Mouse (Mus musculus): Measurements from ENCODE around the gene Gbp4. TPM values are rescaled to one million over a fixed set of nuclear protein-coding genes. Genes with fewer than 3 reads are reported as not detected.

The Gbp4 gene
- total and polyA plus RNA-seq, 3 experiments: 16.1 to 19.3 (median 17.2) TPM

Other genes with a start within 250 kb of the Gbp4 start
- gene Abcg3, start 156.9 kb downstream of the Gbp4 start, total RNA-seq (2012; rRNA removed): not detected in 2 replicates
- gene Abcg3, start 156.9 kb downstream of the Gbp4 start, total RNA-seq (2014; rRNA removed): not detected in 2 replicates
- gene Abcg3, start 156.9 kb downstream of the Gbp4 start, polyA plus RNA-seq (2012; ENCODE audit: insufficient read length, low read depth): 0.11 TPM in 1 of 2 replicates, not detected in the other
- gene Gbp9, start within 50 bp of the Gbp4 start, total RNA-seq (2012; rRNA removed): 2.9 and 3.4 TPM in 2 replicates
- 4.8 and 6.2 TPM in 2 replicates for gene Gbp9, start within 50 bp of the Gbp4 start, total RNA-seq (2014; rRNA removed)
- gene Gbp9, start within 50 bp of the Gbp4 start, polyA plus RNA-seq (2012; ENCODE audit: insufficient read length, low read depth): 10.1 and 15.0 TPM in 2 replicates
- 2.9 and 5.2 TPM in 2 replicates for gene Gbp8, start within 50 bp of the Gbp4 start, total RNA-seq (2012; rRNA removed)
- 5.1 and 6.1 TPM in 2 replicates for gene Gbp8, start within 50 bp of the Gbp4 start, total RNA-seq (2014; rRNA removed)
- gene Gbp8, start within 50 bp of the Gbp4 start, polyA plus RNA-seq (2012; ENCODE audit: insufficient read length, low read depth): 7.4 and 7.5 TPM in 2 replicates
- gene Gbp10, start 99.9 kb upstream of the Gbp4 start, total RNA-seq (2012; rRNA removed): 0.13 and 0.38 TPM in 2 replicates
- 0.47 and 0.70 TPM in 2 replicates for gene Gbp10, start 99.9 kb upstream of the Gbp4 start, total RNA-seq (2014; rRNA removed)
- 0.38 TPM in 1 of 2 replicates, not detected in the other for gene Gbp10, start 99.9 kb upstream of the Gbp4 start, polyA plus RNA-seq (2012; ENCODE audit: insufficient read length, low read depth)
- gene Gm43302, start 154.1 kb upstream of the Gbp4 start, total RNA-seq (2012; rRNA removed): 0.08 and 0.21 TPM in 2 replicates
- gene Gm43302, start 154.1 kb upstream of the Gbp4 start, total RNA-seq (2014; rRNA removed): 0.14 and 0.44 TPM in 2 replicates
- 0.93 TPM in 1 of 2 replicates, not detected in the other for gene Gm43302, start 154.1 kb upstream of the Gbp4 start, polyA plus RNA-seq (2012; ENCODE audit: insufficient read length, low read depth)
- gene Gbp6, start 154.1 kb upstream of the Gbp4 start, total RNA-seq (2012; rRNA removed): 1.3 and 2.0 TPM in 2 replicates
- 1.5 TPM in 2 replicates for gene Gbp6, start 154.1 kb upstream of the Gbp4 start, total RNA-seq (2014; rRNA removed)
- 0.84 and 2.1 TPM in 2 replicates for gene Gbp6, start 154.1 kb upstream of the Gbp4 start, polyA plus RNA-seq (2012; ENCODE audit: insufficient read length, low read depth)